Mouse (Mus musculus): ENCODE results near the gene Adar. TPM values are rescaled to one million over a fixed set of nuclear protein-coding genes. Genes with fewer than 3 reads are reported as not detected.

Gene Adar
- polyA plus RNA-seq, 1 experiment from 2014 or later, result 7.5 TPM

- TF ChIP-seq EP300 (IDR thresholded peaks at IDR 0.05) (no peak), CTCF (IDR thresholded peaks at IDR 0.05) (peak; percentile 97)
- Histone ChIP-seq H3K27me3 (replicated peaks; ENCODE audit: insufficient read depth, low read length) (no peaks in the 10 kb centered on the region), H3K27ac (ENCODE audit: low read length) (no peak overlapping the region), H3K9ac (replicated peaks; ENCODE audit: low read depth) (no peak overlapping the region; the same call in 1 of the 2 replicates), H3K4me3 (ENCODE audit: low read depth, low read length) (peak overlapping the region; percentile 15; the same call in 1 of the 2 replicates), H3K4me1 (ENCODE audit: insufficient read depth, low read depth, low read length) (no peaks in the 10 kb centered on the region), H3K9me3 (ENCODE audit: low read length) (no peaks in the 10 kb centered on the region), H3K36me3 (ENCODE audit: insufficient read depth, low read length) (peaks cover 27% of the 10 kb centered on the region), H3K4me2 (replicated peaks; ENCODE audit: low read depth, low read length) (peak overlapping the region; percentile 50)
- ATAC-seq (peak; percentile 94), DNase-seq (ENCODE audit: low spot score) (peak; percentile 89)
- WGBS, result 8% methylated on average over 11 of the region's 11 CpGs
Observed at GRCm38 (mm10) chr3:89784991-89785753, 70.3 kb downstream of the Adar start.

- ATAC-seq (no peak), DNase-seq (ENCODE audit: low spot score) (no peak)
- no peaks in the 10 kb centered on the region for H3K27me3 ChIP-seq (replicated peaks; ENCODE audit: insufficient read depth, low read length)
- no peaks in the 10 kb centered on the region for H3K9me3 ChIP-seq (ENCODE audit: low read length)
- H3K4me2 ChIP-seq (replicated peaks; ENCODE audit: low read depth, low read length), result no peak overlapping the region
- 85% methylated on average over 6 of the region's 6 CpGs for WGBS
- TF ChIP-seq EP300 (IDR thresholded peaks at IDR 0.05) (no peak), CTCF (IDR thresholded peaks at IDR 0.05) (no peak)
- H3K4me1 ChIP-seq (ENCODE audit: insufficient read depth, low read depth, low read length), result no peaks in the 10 kb centered on the region
- H3K36me3 ChIP-seq (ENCODE audit: insufficient read depth, low read length), result peaks cover 16% of the 10 kb centered on the region
- no peak overlapping the region for H3K9ac ChIP-seq (replicated peaks; ENCODE audit: low read depth)
- no peak overlapping the region for H3K27ac ChIP-seq (ENCODE audit: low read length)
- H3K4me3 ChIP-seq (ENCODE audit: low read depth, low read length), result no peak overlapping the region
Observed at GRCm38 (mm10) chr3:89786275-89786674, 71.5 kb downstream of the Adar start.

- ATAC-seq (no peak), DNase-seq (ENCODE audit: low spot score) (no peak)
- no peaks in the 10 kb centered on the region for H3K4me1 ChIP-seq (ENCODE audit: insufficient read depth, low read depth, low read length)
- no peak overlapping the region for H3K27ac ChIP-seq (ENCODE audit: low read length)
- no peak overlapping the region for H3K4me2 ChIP-seq (replicated peaks; ENCODE audit: low read depth, low read length)
- H3K36me3 ChIP-seq (ENCODE audit: insufficient read depth, low read length), result no peaks in the 10 kb centered on the region
- H3K4me3 ChIP-seq (ENCODE audit: low read depth, low read length), result no peak overlapping the region
- H3K9ac ChIP-seq (replicated peaks; ENCODE audit: low read depth), result no peak overlapping the region
- H3K9me3 ChIP-seq (ENCODE audit: low read length), result no peaks in the 10 kb centered on the region
- WGBS, result 71% methylated on average over 16 of the region's 16 CpGs
- TF ChIP-seq CTCF (IDR thresholded peaks at IDR 0.05), result no peak
- TF ChIP-seq EP300 (IDR thresholded peaks at IDR 0.05), result no peak
- no peaks in the 10 kb centered on the region for H3K27me3 ChIP-seq (replicated peaks; ENCODE audit: insufficient read depth, low read length)
Observed at GRCm38 (mm10) chr3:89788680-89789352, 74.0 kb downstream of the Adar start.

GRCm38 (mm10) chr3:89794616-89795015 lies 79.8 kb downstream of the Adar start:
- no peak overlapping the region for H3K4me2 ChIP-seq (replicated peaks; ENCODE audit: low read depth, low read length)
- no peak for ATAC-seq
- no peaks in the 10 kb centered on the region for H3K9me3 ChIP-seq (ENCODE audit: low read length)
- no peak overlapping the region for H3K27ac ChIP-seq (ENCODE audit: low read length)
- TF ChIP-seq CTCF (IDR thresholded peaks at IDR 0.05) (no peak; the same call in 1 of the 2 replicates), EP300 (IDR thresholded peaks at IDR 0.05) (no peak)
- no peaks in the 10 kb centered on the region for H3K36me3 ChIP-seq (ENCODE audit: insufficient read depth, low read length)
- WGBS, result 41% methylated on average over 2 of the region's 2 CpGs
- H3K4me3 ChIP-seq (ENCODE audit: low read depth, low read length), result no peak overlapping the region
- H3K27me3 ChIP-seq (replicated peaks; ENCODE audit: insufficient read depth, low read length), result no peaks in the 10 kb centered on the region
- H3K4me1 ChIP-seq (ENCODE audit: insufficient read depth, low read depth, low read length), result no peaks in the 10 kb centered on the region
- no peak for DNase-seq (ENCODE audit: low spot score)
- no peak overlapping the region for H3K9ac ChIP-seq (replicated peaks; ENCODE audit: low read depth)

GRCm38 (mm10) chr3:89795746-89796145 lies 80.9 kb downstream of the Adar start:
- no peak overlapping the region for H3K4me2 ChIP-seq (replicated peaks; ENCODE audit: low read depth, low read length)
- ATAC-seq (no peak), DNase-seq (ENCODE audit: low spot score) (no peak)
- no peaks in the 10 kb centered on the region for H3K27me3 ChIP-seq (replicated peaks; ENCODE audit: insufficient read depth, low read length)
- no peaks in the 10 kb centered on the region for H3K4me1 ChIP-seq (ENCODE audit: insufficient read depth, low read depth, low read length)
- no peaks in the 10 kb centered on the region for H3K36me3 ChIP-seq (ENCODE audit: insufficient read depth, low read length)
- H3K27ac ChIP-seq (ENCODE audit: low read length), result no peak overlapping the region
- no peak overlapping the region for H3K9ac ChIP-seq (replicated peaks; ENCODE audit: low read depth)
- H3K9me3 ChIP-seq (ENCODE audit: low read length), result no peaks in the 10 kb centered on the region
- no peak overlapping the region for H3K4me3 ChIP-seq (ENCODE audit: low read depth, low read length)
- TF ChIP-seq CTCF (IDR thresholded peaks at IDR 0.05) (peak; percentile 49), EP300 (IDR thresholded peaks at IDR 0.05) (no peak)
- 58% methylated on average over 5 of the region's 5 CpGs for WGBS

GRCm38 (mm10) chr3:89796358-89796757 lies 81.5 kb downstream of the Adar start:
- DNase-seq (ENCODE audit: low spot score) (peak; percentile 37), ATAC-seq (no peak)
- H3K36me3 ChIP-seq (ENCODE audit: insufficient read depth, low read length), result no peaks in the 10 kb centered on the region

More at GRCm38 (mm10) chr3:89796358-89796757, 81.5 kb downstream of the Adar start:
- TF ChIP-seq CTCF (IDR thresholded peaks at IDR 0.05) (no peak), EP300 (IDR thresholded peaks at IDR 0.05) (no peak)
- Histone ChIP-seq H3K4me2 (replicated peaks; ENCODE audit: low read depth, low read length) (no peak overlapping the region), H3K9me3 (ENCODE audit: low read length) (no peaks in the 10 kb centered on the region), H3K27ac (ENCODE audit: low read length) (no peak overlapping the region), H3K27me3 (replicated peaks; ENCODE audit: insufficient read depth, low read length) (no peaks in the 10 kb centered on the region), H3K4me3 (ENCODE audit: low read depth, low read length) (no peak overlapping the region), H3K9ac (replicated peaks; ENCODE audit: low read depth) (no peak overlapping the region), H3K4me1 (ENCODE audit: insufficient read depth, low read depth, low read length) (no peaks in the 10 kb centered on the region)
- WGBS, result 37% methylated on average over 4 of the region's 4 CpGs

Measured in lung, postnatal 0 days (tissue).